Mouse (Mus musculus): ENCODE data around the gene Lactbl1. TPM values are rescaled to one million over a fixed set of nuclear protein-coding genes. Genes with fewer than 3 reads are reported as not detected.

The Lactbl1 gene
- total RNA-seq, 1 experiment, result not detected

DNA sequence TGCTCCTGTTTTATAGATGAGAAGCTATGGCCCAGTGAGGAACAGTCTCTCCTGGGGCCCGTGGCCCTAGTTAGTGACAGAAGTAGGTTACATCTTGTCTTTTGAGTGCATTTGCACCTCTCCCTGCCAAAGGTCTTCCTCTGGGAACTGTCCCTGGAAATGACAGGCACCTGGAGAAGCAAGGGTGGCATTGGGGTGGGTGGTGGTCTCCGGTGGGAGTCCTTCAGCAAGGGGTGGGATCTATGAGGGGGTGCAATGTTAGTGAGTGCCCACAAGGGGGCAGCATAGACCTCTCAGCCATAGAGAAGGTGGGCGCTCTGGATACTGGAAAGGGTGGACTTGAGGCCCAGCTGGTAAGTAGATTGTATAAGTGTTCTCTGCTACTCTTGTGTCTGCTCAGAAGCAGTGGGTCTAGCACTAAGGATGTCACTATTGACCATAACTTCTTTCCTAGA lies 29.0 kb downstream of the Lactbl1 start:
- H3K9me3 ChIP-seq (ENCODE audit: control insufficient read depth, insufficient read depth, low read depth, low read length), result no peaks in the 10 kb centered on the region
- in situ Hi-C loops (cut with MboI; ENCODE audit: low sequenced_read_pairs in 2 of 2, unreplicated experiment in 2 of 2), result loop anchor here (10.0 to 25.0 kb wide), 2 partner anchors 223 to 411 kb away; no protein-coding TSS in a partner anchor
- H3K4me3 ChIP-seq (ENCODE audit: insufficient read depth in 1 of 2, low read depth in 1 of 2, low read length in 2 of 2, poor library complexity in 1 of 2, severe bottlenecking in 1 of 2), result no peak overlapping the region
- DNase-seq (ENCODE audit: low read depth, low spot score), result no peak
- H3K27ac ChIP-seq (ENCODE audit: insufficient read depth, low read depth, low read length, poor library complexity, severe bottlenecking), result no peak overlapping the region
- no peaks in the 10 kb centered on the region for H3K36me3 ChIP-seq (ENCODE audit: control insufficient read depth, insufficient read depth, low read length, poor library complexity, severe bottlenecking)
- H3K9ac ChIP-seq (ENCODE audit: insufficient read depth, low read depth, low read length, poor library complexity, severe bottlenecking), result no peak overlapping the region
- TF ChIP-seq ZNF384 (IDR thresholded peaks at IDR 0.05; ENCODE audit: low read depth, low read length) (no peak), MAFK (IDR thresholded peaks at IDR 0.05; ENCODE audit: insufficient read depth, low read depth, low read length) (no peak), ZC3H11A (IDR thresholded peaks at IDR 0.05; ENCODE audit: borderline replicate concordance, low read depth, low read length) (peak; percentile 56; the same call in 1 of the 2 replicates), HCFC1 (IDR thresholded peaks at IDR 0.05; ENCODE audit: borderline replicate concordance, insufficient read depth, low read length) (no peak), CHD2 (IDR thresholded peaks at IDR 0.05; ENCODE audit: low read depth, low read length) (no peak)
- peaks cover 0 to 2% of the 10 kb centered on the region in 2 experiments; a peak in 1 of 4 replicates for H3K4me1 ChIP-seq (ENCODE audit: control insufficient read depth in 2 of 2, insufficient read depth in 2 of 2, low read length in 2 of 2, poor library complexity in 1 of 2)

GRCm38 (mm10) chr4:136651882-136652527 lies 29.6 kb downstream of the Lactbl1 start:
- peaks cover 0 to 2% of the 10 kb centered on the region in 2 experiments; a peak in 1 of 4 replicates for H3K4me1 ChIP-seq (ENCODE audit: control insufficient read depth in 2 of 2, insufficient read depth in 2 of 2, low read length in 2 of 2, poor library complexity in 1 of 2)
- DNase-seq (ENCODE audit: low read depth, low spot score), result no peak
- H3K27ac ChIP-seq (ENCODE audit: insufficient read depth, low read depth, low read length, poor library complexity, severe bottlenecking), result no peak overlapping the region
- H3K9ac ChIP-seq (ENCODE audit: insufficient read depth, low read depth, low read length, poor library complexity, severe bottlenecking), result no peak overlapping the region
- in situ Hi-C loops (cut with MboI; ENCODE audit: low sequenced_read_pairs in 2 of 2, unreplicated experiment in 2 of 2), result loop anchor here (10.0 to 25.0 kb wide), 2 partner anchors 223 to 410 kb away; no protein-coding TSS in a partner anchor
- TF ChIP-seq HCFC1 (IDR thresholded peaks at IDR 0.05; ENCODE audit: borderline replicate concordance, insufficient read depth, low read length), result no peak
- TF ChIP-seq ZC3H11A (IDR thresholded peaks at IDR 0.05; ENCODE audit: borderline replicate concordance, low read depth, low read length), result no peak
- no peak for TF ChIP-seq ZNF384 (IDR thresholded peaks at IDR 0.05; ENCODE audit: low read depth, low read length)
- TF ChIP-seq CHD2 (IDR thresholded peaks at IDR 0.05; ENCODE audit: low read depth, low read length), result no peak
- TF ChIP-seq MAFK (IDR thresholded peaks at IDR 0.05; ENCODE audit: insufficient read depth, low read depth, low read length), result no peak
- H3K9me3 ChIP-seq (ENCODE audit: control insufficient read depth, insufficient read depth, low read depth, low read length), result no peaks in the 10 kb centered on the region
- H3K36me3 ChIP-seq (ENCODE audit: control insufficient read depth, insufficient read depth, low read length, poor library complexity, severe bottlenecking), result peaks cover under 1% of the 10 kb centered on the region; the same call in 1 of the 2 replicates
- no peak overlapping the region for H3K4me3 ChIP-seq (ENCODE audit: insufficient read depth in 1 of 2, low read depth in 1 of 2, low read length in 2 of 2, poor library complexity in 1 of 2, severe bottlenecking in 1 of 2)

GRCm38 (mm10) chr4:136652528-136652910 lies 30.1 kb downstream of the Lactbl1 start:
- in situ Hi-C loops (cut with MboI; ENCODE audit: low sequenced_read_pairs in 2 of 2, unreplicated experiment in 2 of 2), result loop anchor here (10.0 to 25.0 kb wide), 2 partner anchors 222 to 410 kb away; no protein-coding TSS in a partner anchor
- H3K9me3 ChIP-seq (ENCODE audit: control insufficient read depth, insufficient read depth, low read depth, low read length), result no peaks in the 10 kb centered on the region
- no peak for DNase-seq (ENCODE audit: low read depth, low spot score)
- peaks cover 0 to 2% of the 10 kb centered on the region in 2 experiments; a peak in 1 of 4 replicates for H3K4me1 ChIP-seq (ENCODE audit: control insufficient read depth in 2 of 2, insufficient read depth in 2 of 2, low read length in 2 of 2, poor library complexity in 1 of 2)
- H3K27ac ChIP-seq (ENCODE audit: insufficient read depth, low read depth, low read length, poor library complexity, severe bottlenecking), result no peak overlapping the region
- H3K36me3 ChIP-seq (ENCODE audit: control insufficient read depth, insufficient read depth, low read length, poor library complexity, severe bottlenecking), result peaks cover 4% of the 10 kb centered on the region; the same call in 1 of the 2 replicates
- no peak overlapping the region for H3K9ac ChIP-seq (ENCODE audit: insufficient read depth, low read depth, low read length, poor library complexity, severe bottlenecking)
- TF ChIP-seq HCFC1 (IDR thresholded peaks at IDR 0.05; ENCODE audit: borderline replicate concordance, insufficient read depth, low read length) (no peak), MAFK (IDR thresholded peaks at IDR 0.05; ENCODE audit: insufficient read depth, low read depth, low read length) (no peak), ZNF384 (IDR thresholded peaks at IDR 0.05; ENCODE audit: low read depth, low read length) (no peak), ZC3H11A (IDR thresholded peaks at IDR 0.05; ENCODE audit: borderline replicate concordance, low read depth, low read length) (no peak)
- no peak overlapping the region for H3K4me3 ChIP-seq (ENCODE audit: insufficient read depth in 1 of 2, low read depth in 1 of 2, low read length in 2 of 2, poor library complexity in 1 of 2, severe bottlenecking in 1 of 2)

DNA sequence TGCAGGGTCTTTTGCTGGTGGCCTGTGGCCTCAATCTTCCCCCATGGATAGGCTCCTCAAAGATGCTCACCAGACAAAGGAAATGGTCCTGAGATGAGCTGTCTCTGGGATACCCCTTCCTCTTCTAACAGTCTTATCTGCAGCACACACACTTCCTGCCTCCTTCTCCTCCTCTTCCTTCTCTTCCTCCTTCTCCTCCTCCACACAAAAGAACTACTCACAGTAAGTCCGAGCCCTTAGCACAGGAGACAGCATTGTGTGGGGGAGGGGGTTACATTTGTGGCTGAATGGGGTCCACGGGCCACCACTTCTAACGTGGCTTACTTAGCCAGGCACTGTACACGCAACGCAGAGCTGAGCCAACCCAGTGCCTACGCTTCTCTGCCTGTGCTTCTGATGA lies 30.6 kb downstream of the Lactbl1 start:
- Histone ChIP-seq H3K9ac (ENCODE audit: insufficient read depth, low read depth, low read length, poor library complexity, severe bottlenecking) (no peak overlapping the region), H3K4me3 (ENCODE audit: insufficient read depth in 1 of 2, low read depth in 1 of 2, low read length in 2 of 2, poor library complexity in 1 of 2, severe bottlenecking in 1 of 2) (no peak overlapping the region), H3K9me3 (ENCODE audit: control insufficient read depth, insufficient read depth, low read depth, low read length) (no peaks in the 10 kb centered on the region), H3K27ac (ENCODE audit: insufficient read depth, low read depth, low read length, poor library complexity, severe bottlenecking) (no peak overlapping the region), H3K36me3 (ENCODE audit: control insufficient read depth, insufficient read depth, low read length, poor library complexity, severe bottlenecking) (peaks cover 4% of the 10 kb centered on the region; the same call in 1 of the 2 replicates), H3K4me1 (ENCODE audit: control insufficient read depth in 2 of 2, insufficient read depth in 2 of 2, low read length in 2 of 2, poor library complexity in 1 of 2) (peaks cover 0 to 2% of the 10 kb centered on the region in 2 experiments; a peak in 1 of 4 replicates)
- in situ Hi-C loops (cut with MboI; ENCODE audit: low sequenced_read_pairs in 2 of 2, unreplicated experiment in 2 of 2), result loop anchor here (10.0 to 25.0 kb wide), 2 partner anchors 222 to 409 kb away; no protein-coding TSS in a partner anchor
- TF ChIP-seq ZC3H11A (IDR thresholded peaks at IDR 0.05; ENCODE audit: borderline replicate concordance, low read depth, low read length) (no peak), CHD2 (IDR thresholded peaks at IDR 0.05; ENCODE audit: low read depth, low read length) (no peak)
- no peak for DNase-seq (ENCODE audit: low read depth, low spot score)

Data from ES-E14 (cell line).